Mouse (Mus musculus) urinary bladder, postnatal 14 days (tissue): ENCODE measurements around the gene Nsd1.
"Not testable (repeated sequence)": the region's sequence is repeated elsewhere in the genome, so short reads cannot be mapped to it uniquely, and the experiment has no call there.

Experiments used
- DNase-seq: peaks from one replicate; pipeline ENCODE4 v3.0.0; 2021; ENCODE audit warnings: low spot score

Gene Nsd1

DNA sequence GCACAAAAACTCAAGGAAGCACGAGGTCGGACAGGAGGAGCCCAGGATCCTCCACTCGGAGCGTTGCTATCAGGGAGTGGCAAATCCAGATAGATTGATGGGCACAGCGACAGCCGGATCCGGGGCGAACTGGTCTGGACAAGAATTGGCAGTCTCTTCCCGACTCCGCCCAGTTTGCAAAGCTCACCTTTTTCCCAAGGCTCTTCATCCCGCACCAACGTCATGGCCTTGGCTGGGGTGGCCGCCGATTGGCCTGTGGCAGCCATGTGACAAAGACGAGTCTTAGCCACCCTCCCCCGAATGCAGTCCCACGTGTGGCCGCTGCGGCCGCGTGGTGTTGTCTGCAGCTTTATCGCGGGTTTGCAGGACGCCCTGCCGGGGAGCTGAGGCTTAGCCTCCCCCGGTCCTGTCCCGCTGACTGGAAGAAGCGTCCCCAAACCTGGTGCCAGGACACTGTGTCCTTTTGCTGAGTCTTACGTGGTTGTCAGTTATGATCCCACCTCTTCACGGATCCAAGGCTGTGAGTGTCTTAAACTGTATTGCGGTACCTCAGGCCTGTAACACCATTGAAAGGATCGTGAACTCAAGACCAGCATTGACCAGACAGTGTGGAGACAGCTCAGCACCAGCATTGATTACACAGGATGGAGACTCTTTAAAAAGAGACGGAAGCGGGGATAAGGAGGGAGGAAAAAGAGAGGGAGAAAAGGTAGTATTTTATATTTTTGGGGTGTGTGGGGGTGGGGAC lies 19.3 kb upstream of the Nsd1 start:
- DNase-seq: peak; percentile 95

DNA sequence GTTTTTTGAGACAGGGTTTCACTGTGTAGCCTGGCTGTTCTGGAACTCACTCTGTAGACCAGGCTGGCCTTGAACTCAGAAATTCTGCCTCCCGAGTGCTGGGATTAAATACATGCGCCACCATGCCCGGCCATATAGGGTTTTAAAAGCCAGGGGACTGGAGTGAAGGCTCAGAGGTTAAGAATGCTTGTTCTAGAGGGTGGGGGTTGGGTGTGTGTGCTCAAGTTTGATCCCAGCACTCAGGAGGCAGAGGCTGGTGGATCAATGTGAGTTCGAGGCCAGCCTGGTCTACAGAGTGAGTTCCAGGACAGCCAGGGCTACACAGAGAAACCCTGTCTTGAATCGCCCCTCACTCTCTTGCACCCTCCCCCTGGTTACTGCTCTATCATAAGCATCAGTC lies 18.0 kb upstream of the Nsd1 start:
- DNase-seq: no peak

GRCm38 (mm10) chr13:55202758-55203157 lies 6.8 kb upstream of the Nsd1 start:
- not testable (repeated sequence) for DNase-seq

DNA sequence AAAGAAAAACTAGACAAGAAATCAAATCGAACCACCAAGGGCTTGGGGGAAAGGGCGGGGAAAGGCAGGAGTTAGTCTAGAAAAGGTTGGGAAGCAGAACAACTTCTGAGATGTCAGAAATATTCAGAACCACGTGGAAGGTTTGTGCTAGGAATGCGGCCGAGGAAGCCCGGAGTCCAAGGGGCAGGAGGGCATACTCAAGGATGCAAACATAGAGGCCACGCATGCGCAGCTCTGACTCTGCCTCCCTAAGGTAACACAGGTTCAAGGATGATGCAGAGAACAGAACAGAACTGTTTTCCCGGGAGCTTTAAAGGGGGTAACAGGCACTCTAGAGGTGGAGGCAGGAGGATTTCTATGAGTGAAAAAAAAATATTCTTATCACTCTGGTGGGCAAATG lies 5.8 kb upstream of the Nsd1 start:
- no peak for DNase-seq

DNA sequence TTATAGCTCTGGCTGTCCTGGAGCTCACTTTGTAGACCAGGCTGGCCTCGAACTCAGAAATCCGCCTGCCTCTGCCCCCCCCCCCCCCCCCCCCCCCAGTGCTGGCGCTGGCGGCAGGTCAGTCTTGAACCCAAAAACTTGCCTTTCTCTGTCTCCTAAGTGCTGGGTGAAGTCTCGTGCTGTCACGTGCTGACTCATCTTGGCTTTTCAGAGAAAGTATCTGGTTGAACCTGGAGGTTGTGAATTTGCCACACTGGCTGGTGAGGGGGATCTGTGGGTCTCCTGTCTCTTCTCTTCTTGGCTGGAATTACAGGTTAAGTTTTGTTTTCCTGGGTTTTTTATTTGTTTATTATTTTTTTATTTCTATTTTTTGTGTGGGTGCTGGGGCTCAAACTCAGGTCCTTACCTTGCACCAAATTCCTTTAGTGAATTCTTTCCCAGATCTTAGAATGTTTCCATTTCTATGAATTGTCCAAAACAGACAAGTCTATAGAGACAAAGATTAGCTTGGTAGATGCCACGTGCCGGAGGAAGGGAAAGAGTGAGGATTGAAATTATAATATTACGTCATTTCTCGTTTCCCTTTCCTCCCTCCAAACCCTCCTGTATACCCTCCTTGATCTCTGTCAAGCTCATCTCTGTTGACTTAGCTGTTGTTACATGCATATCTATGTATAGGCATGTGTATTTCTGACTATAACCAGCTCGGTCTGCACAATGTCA lies 4.8 kb upstream of the Nsd1 start:
- no peak for DNase-seq

DNA sequence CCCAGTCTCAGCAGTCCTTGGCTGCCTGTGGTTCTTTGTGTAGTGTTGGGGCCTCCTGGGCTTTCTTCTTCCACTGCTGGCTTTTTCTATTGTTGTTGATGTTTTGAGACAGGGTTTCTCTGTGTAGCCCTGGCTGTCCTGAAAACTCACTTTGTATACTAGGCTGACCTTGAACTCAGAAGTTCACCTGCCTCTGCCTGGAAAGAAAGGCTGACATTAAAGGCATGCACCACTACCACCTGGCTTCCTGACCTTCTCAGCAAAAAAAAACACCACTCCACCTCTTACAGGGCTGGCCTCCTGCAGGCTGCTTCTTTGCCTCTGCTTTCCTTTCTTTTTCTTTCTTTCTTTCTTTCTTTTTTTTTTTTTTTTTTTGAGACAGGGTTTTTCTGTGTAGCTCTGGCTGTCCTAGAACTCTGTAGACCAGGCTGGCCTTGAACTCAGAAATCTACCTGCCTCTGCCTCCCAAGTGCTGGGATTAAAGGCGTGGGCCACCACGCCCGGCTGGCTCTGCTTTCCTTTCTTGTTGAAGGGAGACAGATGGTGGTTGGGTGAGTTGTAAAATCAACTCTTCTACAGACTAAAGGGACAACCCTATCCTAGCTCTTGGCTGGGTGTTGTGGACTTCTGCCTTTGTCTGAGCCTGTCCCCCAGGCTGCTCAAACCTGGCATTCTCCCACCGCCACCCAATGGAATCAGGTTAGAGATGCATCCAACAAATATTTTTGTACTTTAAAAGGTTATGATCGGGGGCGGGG lies 4.0 kb upstream of the Nsd1 start:
- DNase-seq: no peak

DNA sequence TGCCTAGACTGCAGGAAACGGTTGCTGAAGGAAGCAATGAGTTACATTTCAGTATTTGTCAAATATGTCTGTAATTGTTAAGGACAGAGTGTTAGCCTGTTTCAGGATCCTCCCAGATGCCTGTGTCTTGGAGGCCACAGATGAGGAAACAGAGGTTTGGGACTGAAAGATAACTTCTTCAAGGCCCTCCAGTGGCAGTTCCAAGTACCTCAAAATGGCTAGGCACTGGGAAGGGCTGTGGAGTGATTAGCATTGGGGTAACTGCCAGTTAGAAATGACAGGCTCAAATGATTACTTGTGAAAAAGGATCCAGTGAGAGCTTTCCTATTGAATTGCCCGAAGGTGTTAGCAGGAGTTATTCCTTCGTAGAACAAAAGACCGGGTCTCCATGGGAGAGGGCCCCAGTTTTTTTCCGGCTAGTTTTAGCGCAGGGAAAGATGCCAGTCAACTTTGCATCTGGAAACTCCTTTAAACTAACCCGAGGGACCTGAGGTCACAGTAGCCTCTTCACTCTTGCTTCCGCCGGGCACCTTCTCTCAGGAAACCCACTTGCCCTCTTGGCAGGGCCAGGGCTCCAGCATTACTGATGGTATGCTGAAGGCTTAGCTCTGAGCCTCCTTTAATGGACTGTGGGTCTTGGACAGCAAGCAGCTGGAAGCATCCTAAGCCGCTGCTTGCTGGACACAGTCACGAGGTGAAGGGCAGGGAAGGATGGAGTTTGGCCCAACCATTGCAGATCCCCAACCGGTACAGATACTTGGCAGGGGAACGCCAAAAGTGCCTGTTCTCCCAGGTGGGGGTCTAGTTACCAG lies 539 bp upstream of the Nsd1 start:
- no peak for DNase-seq

DNA sequence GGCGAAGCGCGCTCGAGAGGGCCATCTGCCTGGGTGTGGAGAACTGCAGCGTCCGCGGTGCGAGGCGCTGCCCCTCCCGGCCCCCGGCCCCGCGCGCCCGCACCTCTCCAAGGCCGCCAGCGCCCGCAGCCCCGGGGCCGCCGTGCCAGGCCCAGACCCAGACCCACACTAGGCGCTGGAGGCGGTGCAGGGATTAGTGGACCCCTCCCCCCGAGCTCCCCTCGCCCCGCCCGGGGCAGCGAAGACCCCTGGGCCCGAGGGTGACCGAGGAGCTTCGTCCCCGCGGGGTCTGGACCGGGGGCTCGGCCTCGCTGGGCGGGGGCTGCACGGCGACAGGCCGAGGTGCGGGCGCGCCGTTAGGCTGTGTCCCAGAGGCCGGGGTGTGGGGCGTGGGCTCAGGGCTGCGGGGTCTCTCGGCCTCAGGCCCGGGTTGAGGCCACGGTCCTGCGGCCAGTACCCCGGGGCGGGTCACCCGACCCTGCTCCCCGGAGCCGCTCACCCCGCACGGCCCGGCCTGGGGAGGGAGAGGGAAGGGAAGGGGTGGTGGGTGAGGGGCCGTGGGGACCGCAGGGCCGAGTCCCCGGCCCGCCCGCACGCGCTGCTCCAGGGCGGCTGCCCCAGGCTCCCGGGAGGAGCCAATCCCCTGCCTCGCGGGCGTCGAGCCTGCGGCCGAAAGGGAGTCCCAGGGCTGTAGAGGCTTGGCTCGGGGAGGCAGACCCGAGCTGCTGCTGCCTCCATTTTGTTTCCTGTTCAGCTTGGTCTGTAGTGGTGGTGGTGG lies 800 bp downstream of the Nsd1 start:
- peak; percentile 38 for DNase-seq

DNA sequence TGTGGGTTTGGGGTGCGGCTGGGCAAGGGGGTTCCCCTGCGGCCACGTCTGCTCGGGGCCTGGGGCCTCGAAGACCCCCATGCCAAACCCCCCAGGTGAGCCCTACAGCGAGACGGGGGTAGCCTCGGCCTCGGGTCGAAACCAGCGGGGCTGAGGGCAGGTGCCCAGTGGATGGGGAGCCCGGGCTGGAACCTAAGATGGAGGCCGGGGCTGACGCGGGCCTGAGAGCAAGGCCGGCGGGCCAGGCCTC lies 1.3 kb downstream of the Nsd1 start:
- no peak for DNase-seq

DNA sequence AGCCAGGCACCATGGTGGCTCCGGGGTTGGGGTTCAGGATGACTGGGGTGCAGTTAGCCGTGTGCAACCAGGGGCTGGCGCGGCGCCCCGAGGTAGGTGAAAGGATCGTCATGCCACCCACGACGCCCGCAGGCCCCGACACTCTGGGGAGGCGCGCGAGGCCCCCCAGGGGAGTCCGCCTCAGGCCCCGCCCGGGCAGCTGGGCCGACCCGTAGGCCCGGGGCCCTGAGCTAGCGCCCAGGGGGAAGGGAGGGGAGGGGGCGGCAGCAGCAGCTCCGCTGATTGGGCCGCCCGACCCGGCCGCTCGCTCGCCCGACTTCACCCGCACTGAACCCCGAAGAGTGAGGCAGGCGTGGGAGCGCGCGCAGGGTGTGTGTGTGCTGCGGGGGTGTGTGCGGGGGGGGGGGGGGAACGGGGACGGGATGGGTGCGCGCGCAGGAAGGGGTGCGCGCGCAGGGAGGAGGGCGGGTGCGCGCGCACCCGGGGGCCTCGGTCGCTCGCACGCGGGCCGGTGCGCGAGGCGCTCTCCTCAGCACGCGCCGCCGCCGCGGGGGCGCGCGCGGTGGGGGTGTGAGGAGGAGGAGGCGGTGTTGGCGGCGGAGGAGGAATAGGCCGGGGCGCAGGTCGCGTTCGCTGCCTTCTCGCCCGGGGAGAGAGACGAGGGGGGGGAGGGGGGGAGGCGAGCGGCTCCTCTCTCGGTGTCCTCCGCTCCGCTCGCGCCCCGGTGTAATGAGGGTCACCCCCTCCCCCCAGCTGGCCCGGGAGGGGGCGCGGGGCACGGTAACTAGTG lies 1.8 kb downstream of the Nsd1 start:
- DNase-seq: peak; percentile 88

DNA sequence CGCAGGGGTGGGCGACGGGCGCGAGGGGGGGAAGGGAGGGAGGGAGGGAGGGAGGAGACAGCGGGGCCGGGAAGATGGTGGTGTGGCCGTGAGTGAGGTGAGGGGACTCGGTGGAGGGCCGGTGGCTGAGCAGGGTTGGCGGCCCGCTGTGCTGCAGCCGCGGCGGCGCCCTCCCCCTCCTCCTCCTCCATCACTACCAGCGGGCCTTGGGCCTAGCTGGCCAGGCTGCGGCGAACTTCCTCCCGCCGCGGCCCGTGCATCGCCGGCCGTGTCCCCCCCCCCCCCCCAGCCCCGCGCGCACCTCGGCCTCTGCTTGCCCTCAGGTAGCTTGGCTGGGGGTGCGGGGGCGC lies 2.4 kb downstream of the Nsd1 start:
- peak; percentile 43 for DNase-seq

DNA sequence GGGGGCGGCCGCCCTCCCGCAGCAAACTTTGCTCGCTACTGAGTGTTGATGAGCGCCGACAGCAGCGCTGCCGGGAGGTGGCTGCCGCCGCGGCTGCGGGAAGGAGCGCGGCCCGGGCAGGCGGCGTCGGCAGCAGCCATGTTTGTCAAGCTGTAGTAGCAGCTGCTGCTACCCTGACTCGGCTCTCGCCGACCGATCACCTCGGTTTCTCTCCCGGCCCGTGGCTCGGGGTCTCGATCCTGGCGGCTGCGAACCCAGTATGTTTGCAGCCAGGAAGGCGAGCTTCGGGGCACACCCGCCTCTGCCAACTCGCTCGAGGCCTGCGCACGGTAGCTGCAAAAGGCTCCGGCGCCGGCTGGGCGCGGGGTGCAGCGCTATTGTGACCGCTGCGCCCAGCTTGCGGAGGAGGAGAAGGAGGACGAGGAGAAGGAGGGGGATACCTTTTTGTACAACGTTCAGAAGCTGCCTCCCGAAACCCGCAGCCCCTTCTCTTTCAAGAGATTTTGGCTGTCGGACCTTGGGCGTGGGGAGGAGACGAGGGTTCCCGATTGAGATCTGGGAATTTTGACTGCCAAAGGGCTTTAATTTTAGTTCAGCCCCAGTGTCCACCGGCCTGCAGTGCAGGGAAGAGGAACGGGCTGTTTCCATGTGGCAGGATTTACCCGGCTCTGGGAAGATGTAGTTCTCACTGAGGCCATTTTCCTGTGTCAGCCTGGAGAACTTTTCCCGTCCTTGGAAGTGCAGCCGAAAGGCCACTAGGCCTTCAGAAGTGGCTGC lies 3.0 kb downstream of the Nsd1 start:
- DNase-seq: peak; percentile 58

DNA sequence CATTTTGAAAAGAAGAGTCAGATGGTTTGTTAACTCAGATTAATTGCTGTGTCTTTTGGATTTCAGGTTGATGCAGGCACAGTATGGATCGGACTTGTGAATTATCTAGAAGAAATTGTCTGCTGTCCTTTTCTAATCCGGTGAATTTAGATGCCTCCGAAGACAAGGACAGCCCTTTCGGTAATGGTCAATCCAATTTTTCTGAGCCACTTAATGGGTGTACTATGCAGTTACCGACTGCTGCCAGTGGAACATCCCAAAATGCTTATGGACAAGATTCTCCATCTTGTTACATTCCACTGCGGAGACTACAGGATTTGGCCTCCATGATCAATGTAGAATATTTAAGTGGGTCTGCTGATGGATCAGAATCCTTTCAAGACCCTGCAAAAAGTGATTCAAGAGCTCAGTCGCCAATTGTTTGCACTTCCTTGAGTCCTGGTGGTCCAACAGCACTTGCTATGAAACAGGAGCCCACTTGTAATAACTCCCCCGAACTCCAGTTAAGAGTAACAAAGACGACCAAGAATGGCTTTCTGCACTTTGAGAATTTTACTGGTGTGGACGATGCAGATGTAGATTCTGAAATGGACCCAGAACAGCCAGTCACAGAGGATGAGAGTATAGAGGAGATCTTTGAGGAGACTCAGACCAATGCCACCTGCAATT lies 3.7 kb downstream of the Nsd1 start:
- DNase-seq: no peak

DNA sequence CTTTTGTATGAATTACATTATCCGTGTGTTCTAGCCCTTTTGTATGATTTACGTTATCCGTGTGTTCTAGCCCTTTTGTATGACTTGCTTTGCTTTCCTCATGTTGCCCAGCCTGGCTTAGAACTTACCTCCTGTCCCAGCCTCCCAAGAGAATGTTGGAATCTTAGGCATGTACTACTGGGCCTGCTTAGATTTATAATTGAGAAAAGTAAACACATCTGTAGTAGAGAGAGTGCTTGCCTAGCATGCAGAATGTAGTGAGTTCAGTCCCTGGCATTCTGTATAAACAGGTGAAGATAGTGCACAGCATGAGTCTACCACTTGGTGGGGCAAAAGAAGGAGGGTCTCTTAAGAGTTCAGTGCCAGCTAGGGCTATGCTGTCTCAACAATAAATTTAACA lies 14.8 kb downstream of the Nsd1 start:
- DNase-seq: no peak

DNA sequence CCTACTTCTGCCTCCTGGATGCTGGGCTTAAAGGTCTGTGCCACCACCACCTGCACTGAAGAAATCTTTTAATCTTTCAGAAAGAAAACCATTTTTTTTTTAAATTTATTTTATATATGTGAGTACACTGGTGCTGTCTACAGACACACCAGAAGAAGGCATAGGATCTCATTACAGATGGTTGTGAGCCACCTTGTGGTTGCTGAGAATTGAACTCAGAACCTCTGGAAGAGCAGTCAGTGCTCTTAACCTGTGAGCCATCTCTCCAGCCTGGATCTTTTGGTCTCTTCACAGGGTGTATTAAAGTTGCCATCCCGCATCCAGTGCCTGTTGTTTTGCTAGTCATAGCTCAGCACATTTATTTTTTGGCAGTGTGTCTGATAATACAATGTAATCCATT lies 21.1 kb downstream of the Nsd1 start:
- DNase-seq: no peak

- no peak for DNase-seq
These were observed 33.6 kb downstream of the Nsd1 start for GRCm38 (mm10) chr13:55243205-55243604.

DNA sequence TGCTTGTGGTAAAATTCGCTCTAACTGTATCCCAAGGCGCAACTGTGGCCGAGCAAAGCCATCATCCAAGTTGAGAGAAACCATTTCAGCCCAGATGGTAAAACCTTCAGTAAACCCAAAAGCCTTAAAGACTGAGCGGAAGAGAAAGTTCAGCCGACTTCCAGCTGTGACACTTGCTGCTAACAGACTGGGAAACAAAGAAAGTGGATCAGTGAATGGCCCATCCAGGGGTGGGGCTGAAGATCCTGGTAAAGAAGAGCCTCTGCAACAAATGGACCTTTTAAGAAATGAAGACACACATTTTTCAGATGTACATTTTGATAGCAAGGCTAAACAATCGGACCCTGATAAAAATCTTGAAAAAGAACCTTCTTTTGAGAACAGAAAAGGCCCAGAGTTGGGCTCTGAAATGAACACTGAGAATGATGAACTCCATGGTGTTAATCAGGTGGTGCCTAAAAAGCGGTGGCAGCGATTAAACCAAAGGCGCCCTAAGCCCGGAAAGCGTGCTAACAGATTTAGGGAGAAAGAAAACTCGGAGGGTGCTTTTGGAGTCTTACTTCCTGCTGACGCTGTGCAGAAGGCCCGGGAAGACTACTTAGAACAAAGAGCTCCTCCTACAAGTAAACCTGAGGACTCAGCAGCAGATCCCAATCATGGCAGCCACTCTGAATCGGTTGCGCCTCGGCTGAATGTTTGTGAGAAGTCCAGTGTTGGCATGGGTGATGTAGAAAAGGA lies 37.9 kb downstream of the Nsd1 start:
- DNase-seq: no peak

GRCm38 (mm10) chr13:55249246-55249645 lies 39.7 kb downstream of the Nsd1 start:
- DNase-seq: no peak

GRCm38 (mm10) chr13:55252820-55253219 lies 43.2 kb downstream of the Nsd1 start:
- no peak for DNase-seq
